Mouse (Mus musculus): ENCODE data around the gene Pold3.

The Pold3 gene

GRCm38 (mm10) chr7:100121376-100121789 is at the start of gene Pold3:
Gene Pold3, minus strand, starts transcription at chr7:100121565.
- peak; percentile 97 for DNase-seq

GRCm38 (mm10) chr7:100170756-100171155 is 49.4 kb upstream of the Pold3 start:
- DNase-seq, result no peak

GRCm38 (mm10) chr7:100168654-100169053 is 47.3 kb upstream of the Pold3 start:
- DNase-seq, result no peak

GRCm38 (mm10) chr7:100163506-100163905 is 42.1 kb upstream of the Pold3 start:
- no peak for DNase-seq

GRCm38 (mm10) chr7:100160006-100160405 is 38.6 kb upstream of the Pold3 start:
- DNase-seq, result no peak

GRCm38 (mm10) chr7:100159105-100159841 is 37.9 kb upstream of the Pold3 start, which contains the start of gene Lipt2:
Gene Lipt2, plus strand, starts transcription at chr7:100159277.
- DNase-seq, result peak; percentile 94

- DNase-seq, result no peak
Measured at GRCm38 (mm10) chr7:100157669-100158068, 36.3 kb upstream of the Pold3 start.

GRCm38 (mm10) chr7:100150626-100151025 is 29.3 kb upstream of the Pold3 start:
- DNase-seq, result no peak

GRCm38 (mm10) chr7:100150086-100150485 is 28.7 kb upstream of the Pold3 start:
- no peak for DNase-seq

- DNase-seq, result no peak
Measured at GRCm38 (mm10) chr7:100148586-100148985, 27.2 kb upstream of the Pold3 start.

GRCm38 (mm10) chr7:100140591-100140990 is 19.2 kb upstream of the Pold3 start:
- no peak for DNase-seq

GRCm38 (mm10) chr7:100138075-100138474 is 16.7 kb upstream of the Pold3 start:
- no peak for DNase-seq

GRCm38 (mm10) chr7:100137038-100137437 is 15.7 kb upstream of the Pold3 start:
- DNase-seq, result no peak

- no peak for DNase-seq
Measured at GRCm38 (mm10) chr7:100132379-100132778, 11.0 kb upstream of the Pold3 start.

- DNase-seq, result no peak
Measured at GRCm38 (mm10) chr7:100130592-100130991, 9.2 kb upstream of the Pold3 start.

GRCm38 (mm10) chr7:100128262-100129041 is 7.1 kb upstream of the Pold3 start:
- no peak for DNase-seq

GRCm38 (mm10) chr7:100126514-100126913 is 5.1 kb upstream of the Pold3 start:
- no peak for DNase-seq

- DNase-seq, result no peak
Measured at GRCm38 (mm10) chr7:100125166-100125565, 3.8 kb upstream of the Pold3 start.

GRCm38 (mm10) chr7:100124211-100124610 is 2.8 kb upstream of the Pold3 start:
- no peak for DNase-seq

GRCm38 (mm10) chr7:100123486-100123885 is 2.1 kb upstream of the Pold3 start:
- no peak for DNase-seq

GRCm38 (mm10) chr7:100120791-100121261 is 539 bp downstream of the Pold3 start:
- DNase-seq, result no peak

GRCm38 (mm10) chr7:100114279-100114678 is 7.1 kb downstream of the Pold3 start:
- DNase-seq, result no peak

- peak; percentile 17 for DNase-seq
Measured at GRCm38 (mm10) chr7:100113821-100114220, 7.5 kb downstream of the Pold3 start.

GRCm38 (mm10) chr7:100111506-100111905 is 9.9 kb downstream of the Pold3 start:
- no peak for DNase-seq

All from layer of hippocampus, adult 9-11 months (tissue).